Mouse (Mus musculus) cerebellum, adult 8-10 months (tissue): Measurements from ENCODE around the gene Pmepa1.

Experiments
- DNase-seq: peaks from one replicate; pipeline ENCODE4 v3.0.0; 2022

The Pmepa1 gene

DNA sequence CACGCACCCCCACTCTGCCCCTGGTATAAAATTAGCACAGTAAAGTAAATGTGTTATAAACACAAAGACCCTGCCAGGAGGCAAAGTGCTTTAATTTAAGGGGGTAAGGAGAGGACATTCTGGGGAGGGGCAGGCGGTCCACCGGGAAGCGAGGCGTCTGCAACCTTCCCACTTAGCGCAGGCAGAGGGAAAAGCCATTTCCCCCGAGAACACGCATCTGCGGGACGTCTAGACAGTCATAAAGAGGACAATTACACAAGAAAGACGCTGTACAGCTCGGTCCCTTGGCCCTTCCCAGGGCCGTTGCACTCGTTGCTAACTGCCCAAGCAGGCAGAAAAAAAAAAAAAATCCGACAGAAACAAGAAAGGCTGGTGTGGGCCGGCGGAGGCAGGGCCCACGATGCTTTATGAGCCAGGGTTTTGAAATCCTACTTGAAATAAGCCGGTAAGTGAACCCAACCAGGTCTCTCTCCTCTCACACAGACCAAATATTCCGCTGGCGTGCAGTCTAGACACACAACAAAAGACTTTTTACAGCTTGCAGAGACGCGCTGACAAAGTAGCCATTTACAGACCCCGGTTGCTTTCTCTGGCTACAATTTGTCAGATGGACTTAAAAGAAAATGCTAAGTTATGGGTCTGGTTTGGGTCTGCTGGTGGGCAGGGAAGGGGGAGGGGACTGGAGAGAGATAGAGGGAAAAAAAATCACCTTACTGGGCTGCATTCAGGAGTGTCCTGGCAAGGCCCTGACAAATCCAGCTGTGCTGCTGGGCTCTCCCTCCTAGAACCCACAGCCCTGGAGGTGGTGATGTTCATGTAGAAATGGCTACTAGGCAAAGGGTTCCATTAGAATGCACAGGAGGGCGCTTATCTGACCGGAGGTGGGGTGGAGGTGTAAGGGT is 22.3 kb downstream of the Pmepa1 start:
- no peak for DNase-seq

DNA sequence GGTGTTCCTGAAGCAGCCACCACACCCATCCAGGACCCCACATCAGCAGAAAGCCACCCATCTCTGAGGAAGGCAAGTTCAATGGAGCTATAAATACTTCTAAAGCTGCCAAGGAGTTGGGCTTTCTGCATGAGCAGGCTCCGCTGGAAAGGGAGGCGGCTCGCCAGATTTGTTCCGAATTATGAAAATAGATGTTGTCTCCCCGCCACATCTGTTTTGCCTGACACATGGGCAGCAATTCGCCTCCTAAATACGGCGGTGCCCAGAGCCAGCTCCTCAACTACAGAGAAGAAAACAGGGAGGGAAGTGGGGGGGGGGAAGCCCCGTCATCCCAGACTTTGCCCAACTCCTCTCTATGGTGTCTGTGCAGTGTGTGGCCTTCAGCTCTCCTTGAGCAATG is 24.7 kb downstream of the Pmepa1 start:
- DNase-seq = no peak

DNA sequence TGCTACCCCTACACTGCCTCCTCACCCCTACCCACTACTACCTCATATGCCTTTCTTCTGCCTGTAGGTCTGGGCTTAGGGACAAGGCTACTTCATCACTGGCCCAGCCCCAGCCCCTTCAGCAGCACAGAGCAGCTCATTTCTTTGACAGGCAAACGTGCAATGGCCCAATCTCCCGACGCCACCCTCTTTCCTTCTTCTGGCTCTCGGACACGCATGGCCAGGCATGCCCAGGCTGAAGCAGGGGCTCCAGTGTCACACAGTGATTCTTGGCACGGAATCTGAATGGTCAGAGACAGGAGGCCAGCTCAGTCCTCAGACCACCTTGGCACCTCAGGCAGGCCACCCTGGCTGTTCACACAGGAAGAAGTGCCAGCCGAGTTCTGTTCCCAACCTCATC is 25.2 kb downstream of the Pmepa1 start:
- DNase-seq = no peak

DNA sequence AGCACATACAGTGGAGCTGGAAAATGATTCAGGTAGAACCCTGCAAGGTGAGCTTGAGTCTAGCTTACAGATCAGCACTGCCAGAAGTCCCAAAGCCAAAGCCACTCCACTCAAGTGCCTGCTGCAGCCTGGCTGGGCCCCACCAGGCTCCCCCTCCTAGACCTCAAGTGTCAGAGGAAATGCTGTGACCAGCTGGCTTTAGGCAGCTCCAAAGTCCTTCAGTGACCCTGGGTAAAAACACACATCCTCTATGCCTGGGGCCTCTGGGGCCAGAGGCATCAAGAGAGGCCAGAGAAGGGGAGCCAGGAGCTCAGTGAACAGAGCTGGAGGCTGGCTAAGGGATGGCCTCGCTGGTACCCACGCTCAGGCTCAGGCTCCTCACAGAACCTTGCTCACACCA is 25.9 kb downstream of the Pmepa1 start:
- DNase-seq = no peak

DNA sequence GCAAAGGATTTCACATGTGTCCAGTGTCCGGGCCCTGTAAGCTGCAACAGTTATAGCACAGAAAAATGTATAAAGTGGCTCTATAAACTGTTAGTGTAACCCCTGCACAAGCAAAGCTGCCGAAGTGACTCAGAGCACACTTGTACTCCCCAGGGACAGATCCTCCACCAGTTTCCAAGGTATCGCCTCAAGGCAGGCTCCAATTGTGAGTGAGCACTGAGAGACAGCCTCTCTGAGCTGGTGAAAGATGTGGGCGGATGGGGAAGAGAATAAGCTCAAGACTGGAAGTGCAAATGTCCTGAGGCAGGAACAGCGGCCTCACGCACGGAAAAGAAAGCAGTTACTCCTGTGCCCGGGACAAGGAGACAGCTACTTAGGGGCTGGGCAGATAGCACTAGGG is 26.4 kb downstream of the Pmepa1 start:
- DNase-seq = no peak

DNA sequence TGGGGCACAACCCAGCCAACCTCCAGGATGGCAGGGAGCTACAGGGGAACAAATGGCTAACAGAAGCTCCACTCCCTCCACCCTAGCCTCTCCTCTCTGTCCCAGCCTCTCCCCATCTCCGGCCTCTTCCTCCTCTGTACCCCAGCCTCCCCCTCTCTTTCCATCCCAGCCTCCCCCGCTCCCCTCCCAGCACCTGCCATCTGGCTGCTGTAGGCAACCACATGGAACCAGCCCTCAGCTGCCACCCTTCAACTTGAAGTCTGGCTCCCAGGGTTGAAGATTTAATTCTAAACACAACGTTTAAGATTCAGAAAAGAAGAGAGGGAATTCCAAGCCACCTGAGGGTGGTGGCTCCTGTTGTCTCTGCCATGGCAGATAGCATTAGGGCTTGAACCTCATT is 26.9 kb downstream of the Pmepa1 start:
- DNase-seq = no peak

DNA sequence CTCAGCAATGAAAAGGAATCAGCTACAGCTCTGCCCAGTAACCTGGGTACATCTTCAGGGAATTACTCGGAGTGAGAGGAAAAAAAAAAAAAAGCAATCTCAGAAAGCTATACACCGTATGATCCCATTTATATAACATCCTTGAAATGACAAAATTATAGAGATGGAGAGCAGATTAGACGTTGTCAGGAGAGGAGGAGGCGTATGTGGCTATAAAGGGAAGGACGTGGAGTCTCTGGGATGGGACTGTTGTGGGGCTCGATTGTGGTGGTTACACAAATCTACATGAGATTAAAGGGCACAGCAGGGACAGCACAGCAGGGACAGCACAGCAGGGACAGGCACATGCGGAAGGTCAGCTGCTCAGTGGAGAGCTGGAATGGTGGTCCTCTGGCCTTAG is 27.5 kb downstream of the Pmepa1 start:
- no peak for DNase-seq

DNA sequence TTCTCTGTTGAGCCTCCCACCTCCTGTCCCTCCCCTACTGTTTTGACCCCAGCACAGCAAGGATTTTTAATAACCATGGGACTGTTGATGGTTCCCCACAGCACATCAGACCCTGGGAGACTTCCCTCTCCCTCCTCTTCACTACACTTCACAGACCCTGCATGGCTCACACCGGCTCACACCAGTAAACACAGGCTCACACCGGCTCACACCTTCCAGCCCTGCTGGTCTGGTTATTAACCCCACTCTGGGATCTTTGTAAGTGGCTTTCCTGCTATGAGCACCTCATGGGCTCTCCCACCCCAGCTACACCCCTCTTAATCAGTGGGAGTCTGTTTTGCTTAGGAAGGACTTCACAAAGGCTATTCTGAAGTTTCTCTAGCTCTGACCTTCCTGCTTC is 28.4 kb downstream of the Pmepa1 start:
- no peak for DNase-seq

DNA sequence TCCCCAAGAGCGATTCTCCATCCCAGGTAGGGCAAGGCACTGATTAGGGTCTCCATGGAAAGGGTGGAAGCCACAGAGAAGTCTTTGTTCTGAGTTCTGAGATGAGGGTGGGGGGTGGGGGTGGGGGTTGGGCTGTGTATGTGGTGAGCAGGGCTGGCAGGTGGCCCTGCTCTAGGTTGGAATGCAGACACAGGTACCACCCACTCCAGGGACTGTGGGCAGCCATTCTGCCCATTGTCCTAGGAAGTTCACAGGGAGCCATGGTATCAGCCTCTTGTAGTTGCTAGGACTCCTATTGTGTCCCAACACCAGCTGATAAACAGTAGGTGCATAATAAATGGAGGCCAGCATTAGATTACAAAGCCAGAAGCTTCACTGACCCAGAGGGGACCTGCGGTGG is 29.1 kb downstream of the Pmepa1 start:
- no peak for DNase-seq

DNA sequence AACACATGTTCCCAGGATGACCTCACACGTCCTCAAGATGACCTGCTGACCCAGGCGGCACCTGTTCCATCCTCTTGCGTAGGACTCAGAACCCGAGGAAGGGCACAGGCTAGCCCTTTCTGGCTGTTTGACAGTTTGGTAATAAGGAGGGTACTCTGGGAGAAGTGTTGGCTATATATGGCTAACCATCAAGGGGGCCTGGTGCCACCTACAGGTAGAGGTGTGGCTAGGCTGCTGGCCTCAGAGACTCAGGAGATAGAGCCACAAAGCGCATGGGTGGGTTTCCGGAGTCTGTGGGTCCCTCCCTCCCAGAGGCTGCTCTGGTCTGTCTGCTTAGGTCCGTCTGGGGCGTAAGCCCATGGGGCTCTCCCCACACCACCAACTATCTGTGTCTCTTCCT is 29.6 kb downstream of the Pmepa1 start:
- DNase-seq = no peak

DNA sequence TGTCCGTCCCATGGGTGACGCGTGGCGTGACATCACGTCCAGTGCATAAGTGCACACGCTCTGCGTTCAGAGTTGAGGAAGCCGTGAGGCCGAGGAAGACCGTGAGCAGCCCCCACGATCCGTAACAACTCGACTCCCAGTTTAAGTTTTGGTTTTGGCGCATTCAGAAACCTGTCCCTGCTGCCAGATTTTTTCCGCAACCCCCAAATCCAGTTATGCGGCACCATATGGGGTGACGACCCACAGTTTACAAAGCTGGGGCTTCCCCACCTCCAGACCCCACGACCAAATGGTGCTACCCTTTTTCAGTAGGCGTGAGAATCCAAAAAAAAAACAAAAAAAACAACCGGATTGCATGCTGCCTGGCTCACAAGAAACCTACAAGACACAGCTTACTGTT is 31.1 kb downstream of the Pmepa1 start:
- no peak for DNase-seq

DNA sequence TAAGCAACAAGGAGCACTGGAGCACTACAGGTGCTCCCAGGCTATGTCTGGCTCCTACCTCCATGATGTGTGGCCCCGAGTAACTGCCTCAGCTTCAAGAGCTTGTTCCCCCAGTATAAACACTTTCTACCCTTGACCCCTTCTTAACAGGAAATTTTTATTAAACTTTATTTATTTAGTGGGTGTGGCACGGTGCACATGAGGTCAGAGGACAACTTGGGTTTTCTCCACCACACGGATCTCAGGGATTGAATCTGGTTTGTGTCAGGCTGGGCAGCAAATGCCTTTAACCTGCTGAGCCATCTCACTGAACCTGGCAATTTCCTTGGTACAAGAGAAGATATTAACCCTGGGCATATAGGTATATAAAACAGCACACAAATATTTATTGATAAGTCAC is 32.2 kb downstream of the Pmepa1 start:
- no peak for DNase-seq

DNA sequence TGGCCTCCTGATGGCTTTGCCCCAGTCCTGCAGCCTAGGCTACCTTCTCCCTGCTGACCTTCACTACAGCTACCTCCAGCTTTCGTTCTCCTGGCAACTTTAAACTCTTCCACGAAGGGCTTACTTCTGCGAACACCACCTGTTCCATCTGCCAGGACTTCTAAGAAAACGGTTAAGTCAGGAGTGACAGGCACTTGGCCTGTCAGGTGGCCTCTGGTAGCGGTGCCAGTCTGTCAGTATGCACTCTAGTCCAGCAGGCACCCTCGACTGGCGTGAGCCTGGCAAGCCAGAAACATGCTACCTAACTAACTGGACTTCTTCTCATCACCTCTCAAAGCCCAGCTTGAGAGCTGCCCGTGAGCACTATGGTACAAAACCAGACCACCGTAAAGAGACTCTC is 32.7 kb downstream of the Pmepa1 start:
- no peak for DNase-seq

DNA sequence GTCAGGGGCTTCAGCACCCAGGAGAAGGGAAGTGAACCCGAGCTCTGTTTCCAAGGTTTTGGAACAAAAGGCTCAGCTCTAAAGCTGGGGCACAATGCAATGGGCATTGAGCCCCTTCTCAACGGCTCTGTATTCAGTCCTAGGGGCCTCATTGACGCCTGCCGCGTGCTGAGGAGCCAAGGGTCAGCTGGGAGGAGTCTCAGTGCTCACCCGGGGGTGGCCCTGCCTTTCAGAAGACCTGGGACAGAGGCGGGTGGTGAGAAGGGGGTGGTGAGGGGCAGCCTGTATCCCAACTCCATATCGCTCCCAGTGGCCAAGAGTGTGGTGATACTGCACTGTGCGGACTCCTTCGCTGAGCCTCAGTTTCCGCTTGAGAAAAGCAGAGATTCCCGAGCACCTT is 33.5 kb downstream of the Pmepa1 start:
- DNase-seq = no peak

DNA sequence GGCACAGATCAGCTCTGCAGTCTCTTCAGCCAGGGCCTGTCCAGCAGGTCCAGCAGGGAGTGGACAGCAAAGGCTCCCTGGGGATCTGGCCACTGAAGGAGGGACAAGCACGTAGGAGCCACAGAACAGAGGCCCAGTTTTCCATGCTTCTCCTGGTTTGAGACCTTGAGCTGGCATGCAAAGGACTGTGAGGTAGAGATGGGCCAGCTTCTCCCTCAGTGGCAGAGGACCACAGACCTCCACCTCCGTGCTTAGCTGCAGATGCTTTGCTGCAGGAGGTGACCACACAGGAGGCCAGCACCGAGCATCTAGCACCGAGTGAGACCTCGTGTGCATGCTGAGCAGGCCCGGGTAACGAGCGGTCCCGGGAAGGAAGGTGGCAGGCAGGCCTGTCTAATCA is 35.6 kb downstream of the Pmepa1 start:
- DNase-seq = no peak

DNA sequence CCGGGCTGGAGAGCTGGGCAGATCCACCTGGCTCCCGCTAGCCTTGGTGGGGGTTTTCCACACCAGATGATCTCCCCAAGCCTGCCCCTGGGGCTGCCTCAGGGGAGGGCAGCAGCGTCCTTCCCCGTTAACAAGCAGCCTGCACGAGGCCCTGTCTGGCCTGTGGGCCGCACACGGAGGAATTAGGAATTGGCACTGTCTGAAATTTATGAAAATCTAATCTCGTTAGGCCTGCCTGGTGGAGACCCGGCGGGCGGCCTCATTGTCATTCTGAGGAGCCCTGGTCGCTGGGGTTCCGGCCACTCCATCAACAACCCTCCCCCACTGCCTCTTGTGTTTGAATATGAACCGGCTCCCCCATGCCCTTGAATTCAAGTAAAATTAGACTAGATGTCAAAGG is 37.8 kb downstream of the Pmepa1 start:
- no peak for DNase-seq

DNA sequence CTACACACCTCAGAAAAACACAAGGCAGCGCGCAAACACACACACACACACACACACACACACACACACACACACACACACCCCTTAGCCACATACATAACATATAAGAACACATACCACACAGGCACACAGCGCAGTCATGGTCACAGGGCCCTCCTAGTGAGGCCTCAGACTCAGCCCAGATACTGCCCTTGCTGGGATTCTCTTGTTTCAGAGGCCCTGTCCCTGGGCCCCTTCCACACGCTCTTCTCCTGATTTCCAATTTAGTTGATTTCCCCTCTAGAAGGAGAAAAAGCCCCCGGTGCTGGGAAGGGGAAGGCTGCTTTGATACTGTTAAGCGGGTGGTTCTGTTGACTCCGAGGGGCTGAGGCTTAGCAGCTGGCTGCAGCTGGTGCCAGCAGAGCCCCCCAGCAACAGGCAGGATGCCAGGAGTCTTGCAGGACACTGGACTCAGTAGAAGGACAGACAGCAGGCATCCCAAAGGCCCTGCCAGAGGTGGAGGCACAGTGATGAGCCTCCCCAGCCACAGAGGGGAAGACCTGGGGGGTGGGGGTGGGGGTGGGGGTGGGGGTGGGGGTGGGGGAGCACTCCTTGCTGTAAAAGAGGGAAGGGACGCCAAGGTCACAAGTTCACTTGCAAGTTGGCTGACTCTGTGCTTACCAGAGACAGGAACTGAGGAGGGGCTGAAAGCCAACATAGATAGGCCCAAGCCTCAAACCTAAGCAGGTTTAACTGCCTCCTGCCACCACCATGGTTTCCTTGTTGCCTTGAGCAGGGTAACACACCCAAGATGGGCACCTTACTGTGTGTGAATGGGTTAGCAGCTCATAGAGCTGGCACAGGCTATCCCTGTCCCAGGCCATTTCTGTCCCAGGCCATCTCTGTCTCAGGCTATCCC is 40.6 kb downstream of the Pmepa1 start:
- DNase-seq = no peak

DNA sequence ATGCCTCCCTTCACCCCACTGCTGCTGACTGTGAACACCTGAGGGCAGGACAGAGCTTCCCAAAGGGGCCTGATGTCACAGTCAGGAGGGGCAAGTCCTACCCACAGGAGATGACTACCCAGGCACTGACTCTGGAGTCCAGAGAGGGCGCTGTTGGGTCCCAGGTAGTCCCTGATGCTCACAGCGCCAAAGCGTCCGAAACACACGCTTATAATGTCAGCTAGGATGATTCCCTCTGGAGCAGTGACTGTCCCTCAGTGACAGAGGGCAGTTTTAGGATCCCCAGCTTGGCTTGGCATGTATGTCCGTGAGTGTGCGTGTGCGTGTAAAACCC is 43.6 kb downstream of the Pmepa1 start:
- no peak for DNase-seq

DNA sequence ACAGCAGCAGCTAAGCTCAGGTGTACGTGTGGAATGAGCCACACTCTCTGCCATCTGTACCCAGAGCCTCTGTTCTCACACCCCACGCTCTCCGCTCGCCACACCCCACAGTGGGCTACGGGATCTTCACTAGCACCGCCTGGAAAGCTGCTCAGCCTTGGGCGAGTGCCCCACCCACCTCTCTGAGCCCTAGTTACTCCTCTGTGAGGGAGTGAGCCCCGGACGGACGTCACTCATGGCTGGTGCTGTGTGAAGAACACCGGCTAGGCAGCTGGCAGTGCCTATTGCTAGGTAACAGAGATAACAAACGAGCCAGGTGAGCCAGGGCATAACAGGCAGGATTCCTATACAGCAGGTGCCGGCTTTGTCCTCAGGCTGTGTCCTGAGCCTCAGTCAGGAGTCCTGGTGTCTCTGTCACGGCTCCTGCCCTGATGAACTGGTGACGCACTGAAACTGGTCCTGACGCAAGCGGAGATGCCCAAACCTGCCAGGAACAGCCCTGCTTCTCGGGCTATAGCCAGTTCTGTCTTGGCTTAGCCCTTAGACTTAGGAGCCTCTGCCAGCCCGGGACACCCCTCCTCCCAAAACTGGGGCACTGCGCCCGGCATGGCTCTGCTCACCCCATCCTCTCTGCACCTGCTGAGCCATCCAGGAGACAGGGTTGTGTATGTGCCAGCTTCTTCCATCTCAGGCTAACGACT is 44.1 kb downstream of the Pmepa1 start:
- DNase-seq = no peak

DNA sequence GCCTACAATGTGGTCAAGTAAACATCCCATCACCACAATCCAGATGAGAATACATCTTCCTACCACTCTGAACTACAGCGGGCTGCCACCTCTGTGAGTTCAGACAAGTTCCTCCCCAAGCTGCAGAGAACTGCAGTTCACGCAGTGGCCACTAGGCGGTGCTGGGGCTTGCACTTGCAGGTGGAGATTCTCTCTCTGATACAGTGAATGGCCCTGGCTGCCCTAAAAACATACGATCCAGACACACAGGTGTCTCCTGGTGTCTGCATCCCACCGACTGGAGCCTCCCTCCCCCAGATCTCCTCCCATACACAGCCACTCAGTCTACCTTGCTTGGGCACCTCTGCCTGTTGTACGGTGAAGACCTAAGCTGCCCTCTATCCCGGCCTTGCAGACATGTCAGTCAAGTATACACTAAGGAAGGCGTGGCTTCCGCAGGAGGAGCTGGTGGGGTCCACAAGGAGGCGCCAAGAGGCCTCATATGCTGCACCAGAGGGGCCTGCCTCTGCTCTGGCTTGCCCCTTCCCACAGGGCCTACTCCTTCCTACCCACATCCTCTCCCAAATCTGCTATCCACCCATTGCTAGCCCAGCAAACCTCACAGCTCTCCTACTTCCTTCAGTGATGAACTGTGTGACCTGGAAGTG is 46.6 kb downstream of the Pmepa1 start:
- peak; percentile 77 for DNase-seq

DNA sequence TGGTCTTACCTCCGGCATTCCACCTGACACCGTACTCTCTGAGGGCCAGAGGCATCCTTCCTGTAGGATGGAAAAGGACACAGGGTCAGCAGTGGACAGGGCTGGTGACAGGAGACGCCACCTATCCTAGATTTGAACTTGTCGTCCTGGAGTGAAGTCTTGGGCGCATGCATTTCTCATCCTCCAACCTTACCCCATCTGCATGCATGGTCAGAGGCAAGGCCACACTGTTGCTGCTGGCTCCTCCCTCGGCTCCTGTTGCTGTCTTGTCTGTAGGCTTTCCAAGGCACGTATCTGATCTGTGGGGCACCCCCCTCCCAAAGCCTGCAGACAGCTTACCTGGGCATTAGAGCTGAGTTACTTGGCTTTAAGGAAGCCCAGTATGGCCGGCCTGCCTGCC is 47.8 kb downstream of the Pmepa1 start:
- DNase-seq = no peak

DNA sequence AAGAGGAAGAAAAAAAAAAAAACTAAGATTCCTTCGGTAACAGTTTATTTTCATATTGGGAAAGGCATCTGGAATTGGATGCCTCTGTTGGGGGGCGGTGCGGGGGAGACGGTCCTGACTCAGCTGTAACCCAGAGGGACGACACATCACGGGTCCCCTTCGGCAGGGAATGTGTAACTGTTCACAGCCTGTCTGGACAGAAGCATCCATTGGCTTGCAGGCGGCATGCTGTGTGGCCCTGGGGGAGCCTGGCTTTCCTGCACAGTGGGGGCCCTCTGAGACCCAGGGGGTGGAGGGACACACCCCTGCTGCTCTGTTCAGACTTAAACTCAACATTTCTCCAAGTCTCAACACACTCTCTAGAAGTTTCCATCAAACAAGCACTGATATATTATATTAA is 49.5 kb downstream of the Pmepa1 start:
- no peak for DNase-seq

DNA sequence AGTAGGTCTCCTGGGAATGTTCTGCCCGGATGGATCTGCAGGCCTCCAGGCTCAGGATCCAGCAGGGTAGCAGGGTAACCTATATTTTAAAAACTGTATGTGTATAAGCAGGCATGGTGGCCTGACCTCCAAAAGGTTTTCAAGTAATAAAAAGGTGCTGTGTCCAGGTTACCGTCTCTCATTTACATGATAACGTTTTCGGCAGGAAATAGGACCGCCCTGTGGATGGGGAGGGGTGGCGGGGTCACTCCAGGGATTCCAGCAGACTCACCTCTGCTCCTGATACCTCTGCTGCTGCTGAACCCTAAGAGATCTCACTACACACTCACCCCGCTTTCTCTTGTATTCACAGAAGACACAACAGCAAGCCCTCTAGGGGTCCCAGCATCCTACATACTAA is 50.4 kb downstream of the Pmepa1 start:
- no peak for DNase-seq
